Mouse (Mus musculus): ENCODE measurements around the gene Ttc41. TPM values are rescaled to one million over a fixed set of nuclear protein-coding genes. Genes with fewer than 3 reads are reported as not detected.

Gene Ttc41
- total RNA-seq, 2 experiments from 2014 or later, result 1.5 to 1.6 TPM

DNA sequence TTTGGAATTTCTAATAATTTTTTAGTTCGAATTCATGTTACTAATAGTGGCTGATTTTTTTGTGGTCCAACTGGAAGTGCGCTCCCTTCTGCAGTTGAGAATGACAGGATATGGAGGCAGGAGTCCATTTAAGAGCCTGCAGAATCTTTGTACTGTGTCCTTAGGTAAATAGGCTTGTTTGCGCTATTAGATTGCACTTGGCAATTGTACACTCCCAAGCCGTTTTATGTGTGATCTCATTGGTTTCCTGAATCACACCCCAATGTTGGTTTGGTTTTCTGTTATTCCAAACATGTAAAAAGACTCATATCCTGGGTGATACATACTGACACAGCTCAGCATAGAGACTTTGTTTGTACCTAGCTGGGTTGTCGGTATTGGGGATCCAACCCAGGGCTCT is 78.0 kb downstream of the Ttc41 start:
- DNase-seq (ENCODE audit: low spot score), result no peak

DNA sequence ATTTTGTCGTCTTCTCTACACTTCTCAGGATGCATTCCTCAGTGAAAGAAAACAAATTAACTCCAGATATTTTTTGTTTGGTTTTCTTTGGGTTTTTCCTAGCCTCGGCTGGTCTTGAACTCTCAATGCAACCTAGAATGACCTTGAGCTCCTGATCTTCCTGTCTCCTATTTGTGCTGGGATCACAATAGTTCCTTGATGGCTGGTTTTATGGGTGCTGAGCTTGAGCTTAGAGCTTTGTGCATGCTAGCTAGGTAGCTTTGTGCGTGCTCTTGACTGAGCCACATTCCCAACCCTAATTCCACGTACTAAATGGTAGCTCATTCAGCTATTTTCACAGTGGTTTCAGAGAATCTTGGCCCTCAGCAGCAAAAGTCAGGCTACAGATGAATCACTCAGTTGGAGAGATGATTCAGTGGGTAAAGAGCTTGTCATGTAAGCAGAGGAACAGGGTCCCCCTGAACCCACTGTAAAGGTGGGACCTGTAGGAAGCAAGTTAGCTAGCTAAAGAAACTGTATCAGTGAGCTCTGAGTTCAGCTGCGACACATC is 78.6 kb downstream of the Ttc41 start:
- DNase-seq (ENCODE audit: low spot score), result no peak

DNA sequence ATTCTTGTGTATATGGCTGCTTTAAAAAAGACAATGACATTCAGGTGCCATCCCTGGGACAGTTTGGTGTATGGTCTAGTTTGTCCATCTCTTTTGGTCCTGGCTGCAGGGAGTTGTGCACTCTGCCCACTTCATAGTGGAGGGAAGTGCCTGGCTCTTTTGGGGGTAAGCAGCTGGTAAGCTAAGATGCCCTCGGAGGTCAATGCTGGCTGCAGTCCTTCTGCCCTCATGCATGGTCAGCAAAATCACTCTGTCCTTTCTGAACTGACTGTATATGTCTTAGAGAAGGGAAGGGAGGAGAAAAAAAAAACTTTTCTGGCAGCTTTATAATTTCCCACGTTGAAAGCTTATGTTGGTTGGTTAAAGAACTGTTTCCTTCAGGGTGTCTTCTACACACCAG is 79.8 kb downstream of the Ttc41 start:
- DNase-seq (ENCODE audit: low spot score), result no peak

DNA sequence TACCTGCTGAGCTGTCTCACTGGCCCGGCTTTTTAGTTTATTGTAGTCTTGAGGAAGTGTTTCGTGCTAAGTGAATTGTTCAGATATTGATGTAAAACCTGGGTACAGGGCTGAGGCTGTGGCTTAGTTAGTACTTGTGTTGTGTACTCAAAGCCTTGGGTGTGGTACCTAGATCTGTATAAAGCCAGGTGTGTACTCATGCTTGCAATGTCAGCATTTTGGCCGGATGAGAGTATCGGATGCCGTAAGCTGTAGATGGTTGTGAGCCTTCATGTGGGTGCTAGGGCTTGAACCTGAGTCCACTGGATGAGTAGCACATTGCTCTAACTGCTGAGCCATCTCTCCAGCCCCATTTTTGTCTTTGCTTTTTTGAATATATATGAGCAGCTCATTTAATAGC is 80.5 kb downstream of the Ttc41 start:
- DNase-seq (ENCODE audit: low spot score), result no peak

DNA sequence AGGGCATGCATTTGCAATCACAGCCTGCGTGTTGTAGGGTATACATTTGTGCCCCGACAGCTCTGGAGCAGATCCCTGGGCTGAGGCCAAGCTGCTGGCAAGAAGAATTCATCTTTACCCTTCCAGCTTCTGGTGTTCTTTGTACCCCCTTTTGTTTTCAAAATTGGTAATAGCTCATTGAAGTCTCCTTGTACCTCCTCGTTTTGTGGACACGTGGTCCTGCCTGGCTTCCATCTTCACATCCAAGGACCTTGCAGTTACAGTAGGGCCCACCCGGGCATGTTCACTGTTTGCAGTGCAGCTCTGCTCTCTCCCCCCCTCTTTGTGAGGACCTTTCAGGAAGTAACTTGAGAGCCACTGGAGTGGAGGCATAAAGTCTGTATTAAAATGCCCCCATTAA is 82.6 kb downstream of the Ttc41 start:
- no peak for DNase-seq (ENCODE audit: low spot score)

DNA sequence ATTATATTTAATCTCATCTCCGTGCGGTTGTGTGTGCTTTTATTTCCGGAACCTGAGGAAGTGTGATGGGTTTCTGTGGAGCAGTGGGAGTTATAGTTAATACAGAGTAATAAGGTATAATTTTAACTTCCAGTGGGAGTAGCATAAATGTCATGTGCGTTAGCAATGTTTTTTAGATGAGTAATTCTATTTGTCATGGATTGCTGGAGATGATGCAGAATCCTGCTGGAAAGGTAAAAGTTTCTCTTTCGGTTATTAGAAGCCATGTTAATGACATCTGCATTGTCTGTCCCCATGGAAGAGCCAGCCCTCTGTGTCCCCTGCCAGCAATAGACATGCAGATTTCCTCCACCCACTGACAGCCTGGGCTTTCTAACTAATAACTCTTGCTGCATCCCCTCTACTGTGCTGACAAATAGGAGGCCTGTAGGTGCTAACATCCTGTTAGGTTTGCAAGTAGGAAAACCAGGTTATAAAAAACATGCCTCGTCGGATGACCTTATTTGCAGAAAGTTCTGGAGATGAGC is 83.6 kb downstream of the Ttc41 start:
- DNase-seq (ENCODE audit: low spot score), result no peak

DNA sequence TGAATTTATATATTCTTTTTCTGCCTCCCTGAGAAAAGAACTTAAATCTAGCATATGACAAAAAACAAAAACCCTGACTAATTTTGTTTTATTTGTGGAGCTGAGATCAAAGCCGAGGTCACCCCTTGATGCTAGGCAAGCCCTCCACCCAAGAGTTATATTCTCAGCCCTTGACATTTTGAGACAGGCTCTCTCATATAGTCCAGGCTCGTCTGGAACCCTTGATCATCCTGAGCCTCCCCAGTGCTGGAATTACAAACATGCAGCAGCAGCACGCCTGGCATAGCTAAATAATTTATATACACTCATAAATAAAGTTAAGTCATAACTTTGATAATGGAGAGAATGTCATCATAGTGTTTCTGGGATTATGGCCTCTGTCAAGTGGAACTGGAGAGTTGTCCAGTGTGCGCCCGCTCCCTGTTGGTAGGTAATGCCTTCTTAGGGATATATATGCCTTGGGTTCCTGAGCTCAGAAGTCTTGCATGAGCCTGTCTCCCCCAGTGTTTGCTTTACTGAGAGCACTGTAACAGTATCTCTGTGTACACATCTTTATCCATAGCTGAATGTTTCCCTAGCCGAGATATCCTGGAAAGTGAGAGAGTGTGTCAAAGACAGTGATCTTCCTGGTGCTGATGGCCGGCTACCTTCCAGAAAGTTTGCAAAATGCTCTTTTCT is 86.0 kb downstream of the Ttc41 start:
- DNase-seq (ENCODE audit: low spot score), result no peak

DNA sequence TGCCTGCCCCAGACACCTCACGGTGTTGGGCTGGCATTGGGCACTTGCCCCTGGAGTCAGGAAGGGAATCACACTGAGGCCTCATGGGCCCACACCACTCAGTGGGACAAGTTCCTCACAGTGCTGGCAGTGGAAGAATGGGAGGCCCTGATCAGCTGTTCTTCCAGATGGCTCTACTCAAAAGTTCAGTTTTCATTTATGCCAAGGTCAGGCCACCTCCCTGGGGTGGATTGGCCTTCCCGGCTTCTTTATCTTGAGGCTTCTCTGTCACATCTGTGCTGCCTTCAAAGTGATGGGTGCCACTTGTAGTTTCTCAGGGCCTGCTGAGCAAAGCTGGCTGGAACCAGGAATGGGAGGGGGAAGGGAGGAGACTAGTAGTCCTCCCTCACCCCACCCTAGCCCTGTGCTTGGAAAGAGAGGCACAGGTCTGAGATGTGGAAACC is 87.9 kb downstream of the Ttc41 start:
- no peak for DNase-seq (ENCODE audit: low spot score)

DNA sequence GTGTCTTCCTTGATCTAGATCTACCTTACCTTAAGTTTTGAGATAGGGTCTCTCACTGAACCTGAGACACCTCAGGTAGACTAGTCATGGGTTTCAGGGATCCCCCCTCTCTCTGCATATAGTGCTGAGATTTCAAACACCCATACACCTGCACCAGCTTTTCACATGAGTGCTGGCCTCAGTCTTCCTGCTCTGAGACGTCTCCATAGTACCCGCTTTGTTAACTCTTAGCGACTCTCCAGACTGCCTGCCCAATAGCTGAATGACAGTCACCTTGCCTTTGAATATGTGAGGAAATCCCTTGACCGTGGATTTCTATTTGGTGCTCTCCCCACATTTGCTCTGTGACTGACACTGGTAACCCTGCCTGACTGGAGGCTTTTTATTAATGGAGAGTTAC is 88.6 kb downstream of the Ttc41 start:
- no peak for DNase-seq (ENCODE audit: low spot score)

DNA sequence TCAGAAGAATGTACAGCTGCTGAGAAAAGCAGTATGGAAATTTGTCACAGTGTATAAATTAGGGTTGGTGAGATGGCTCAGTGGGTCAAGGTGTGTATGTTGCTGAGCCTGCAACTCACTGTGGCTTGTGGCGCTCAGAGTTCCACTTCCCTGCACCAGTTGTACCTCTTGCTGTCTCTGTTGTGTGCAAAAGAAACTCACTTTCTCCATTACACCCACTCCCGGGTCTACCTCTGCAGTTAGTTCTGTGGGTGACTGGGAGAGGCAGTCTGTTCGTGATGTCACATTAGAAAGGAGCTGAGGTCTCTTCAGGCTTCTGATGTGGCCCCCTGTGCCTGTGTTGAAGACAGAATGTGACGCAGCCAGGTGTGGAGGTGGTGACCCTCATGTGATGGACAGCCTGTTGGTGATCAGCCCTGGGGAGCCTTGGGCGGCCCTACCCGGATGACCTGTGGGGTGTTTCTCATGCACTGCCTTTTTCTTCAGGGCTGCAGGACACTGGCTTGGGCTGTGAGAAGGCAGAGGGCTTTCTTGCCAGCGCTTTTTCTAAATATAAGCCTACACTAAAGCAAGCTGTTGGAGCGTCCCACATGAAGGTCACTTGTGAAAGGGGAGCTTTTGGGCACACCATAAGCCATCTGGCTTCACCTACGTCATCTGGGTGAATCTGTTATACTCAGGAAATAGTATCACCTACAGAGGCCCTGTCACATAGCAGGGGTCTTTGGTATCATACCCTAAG is 89.4 kb downstream of the Ttc41 start:
- peak; percentile 81 for DNase-seq (ENCODE audit: low spot score)

DNA sequence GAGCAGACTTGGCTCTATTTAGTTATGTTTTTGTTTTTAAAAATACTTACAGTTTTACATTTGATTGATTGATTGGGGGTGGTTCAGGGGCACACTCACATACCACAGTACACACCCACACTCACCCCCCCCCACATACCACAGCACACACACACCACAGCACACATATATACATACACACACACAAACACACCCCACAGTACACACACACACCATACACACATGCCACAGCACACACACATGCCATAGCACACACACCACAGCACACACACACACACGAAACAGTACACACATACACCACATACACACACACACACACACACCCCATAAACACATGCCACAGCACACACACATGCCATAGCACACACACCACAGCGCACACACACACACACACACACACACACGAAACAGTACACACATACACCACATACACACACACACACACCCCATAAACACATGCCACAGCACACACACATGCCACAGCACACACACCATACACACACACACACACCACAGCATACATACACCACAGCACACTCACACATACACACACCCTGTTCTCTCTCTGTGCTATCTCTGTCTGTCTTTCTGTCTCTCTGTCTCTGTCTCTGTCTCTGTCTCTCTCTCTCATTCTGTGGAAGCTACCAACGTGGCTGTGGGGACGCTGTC is 90.6 kb downstream of the Ttc41 start:
- no peak for DNase-seq (ENCODE audit: low spot score)

DNA sequence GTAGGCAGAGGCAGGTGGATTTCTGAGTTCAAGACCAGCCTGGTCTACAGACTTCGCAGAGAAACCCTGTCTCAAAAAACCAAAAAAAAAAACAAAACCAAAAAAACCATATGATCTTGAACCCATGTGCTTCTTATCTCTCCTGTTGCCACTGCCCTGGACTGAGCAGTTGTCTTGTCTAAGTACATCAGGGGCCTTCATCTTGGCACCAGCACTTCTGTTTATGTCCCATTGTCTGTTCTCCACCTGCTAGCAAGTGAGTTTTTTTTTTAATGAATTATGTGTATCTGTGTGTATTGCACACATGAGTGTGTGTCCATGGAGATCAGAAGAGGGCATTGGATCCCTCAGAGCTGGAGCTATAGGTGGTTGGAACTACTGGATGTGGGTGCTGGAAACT is 101.8 kb downstream of the Ttc41 start:
- no peak for DNase-seq (ENCODE audit: low spot score)

DNA sequence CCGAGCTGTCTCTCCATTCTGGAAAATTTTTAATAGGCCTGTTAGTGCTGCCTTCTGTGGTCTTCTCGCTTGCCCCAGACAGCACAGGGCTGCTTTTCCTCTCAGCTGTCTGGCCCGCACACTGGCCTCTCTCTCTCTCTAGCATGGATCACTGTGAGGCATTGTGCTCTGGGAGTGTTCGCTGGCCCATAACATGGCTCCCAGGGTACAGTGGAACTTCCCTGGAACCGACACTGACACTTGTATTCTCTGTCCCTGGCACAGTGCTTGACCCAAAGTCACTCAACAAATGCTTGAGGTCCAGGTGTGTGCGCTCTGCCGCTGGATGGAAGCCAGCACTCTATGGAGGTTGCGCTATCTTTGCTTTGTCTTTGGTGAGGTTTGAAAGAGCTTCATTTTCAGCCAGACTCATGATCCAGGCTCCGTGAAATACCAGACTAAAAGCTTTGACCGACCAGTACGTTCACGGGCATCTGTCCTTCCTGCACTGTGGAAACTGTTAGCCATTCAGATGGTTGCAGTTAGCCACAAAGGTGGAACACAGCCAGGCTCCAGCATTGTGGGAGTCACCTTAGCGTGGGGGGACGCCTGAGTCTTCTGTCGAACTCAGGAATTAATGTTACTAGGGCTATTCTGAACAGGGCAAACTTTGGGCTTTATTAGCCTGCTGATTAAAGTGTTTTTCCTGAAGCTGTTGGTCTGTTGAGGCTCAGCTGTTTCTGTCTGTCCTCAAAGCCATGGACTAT is 102.6 kb downstream of the Ttc41 start:
- no peak for DNase-seq (ENCODE audit: low spot score)

DNA sequence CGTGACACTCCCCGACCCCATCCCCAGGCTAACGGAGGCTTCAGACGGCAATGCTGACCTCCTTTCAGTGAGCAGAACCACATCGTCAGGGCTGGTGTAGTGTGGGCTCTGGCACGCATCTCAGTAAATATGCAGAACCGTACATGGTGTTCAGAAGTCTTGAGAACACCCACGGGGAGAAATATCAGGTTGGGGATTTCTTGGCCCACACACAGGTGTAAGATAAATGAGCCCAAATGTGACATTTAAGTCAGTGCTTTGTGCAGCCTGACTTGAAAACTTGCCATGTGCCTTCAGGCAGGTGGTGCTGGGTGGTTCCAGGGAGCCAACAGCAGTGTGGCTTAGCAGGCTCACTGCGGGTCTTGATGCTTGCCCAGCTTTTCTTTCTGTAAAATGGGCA is 104.4 kb downstream of the Ttc41 start:
- peak; percentile 84 for DNase-seq (ENCODE audit: low spot score)

DNA sequence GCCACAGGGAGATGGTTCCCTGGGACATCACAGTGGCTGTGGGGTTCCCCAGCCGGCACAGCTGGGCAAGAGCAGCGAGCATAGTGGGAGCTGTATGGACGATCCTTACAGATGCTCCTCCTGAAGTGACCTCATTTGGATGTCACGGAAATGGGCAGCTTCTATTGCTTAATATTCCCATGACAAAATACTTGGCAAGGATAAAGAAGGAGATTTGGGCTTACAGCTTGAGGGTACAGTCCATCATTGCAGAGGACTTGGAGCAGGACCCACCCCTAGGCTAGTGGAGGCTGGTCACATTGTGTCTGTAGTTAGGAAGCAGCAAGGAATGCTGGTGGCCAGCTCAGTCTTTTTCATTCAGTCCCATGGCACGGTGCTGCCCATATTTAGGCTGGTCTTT is 105.0 kb downstream of the Ttc41 start:
- no peak for DNase-seq (ENCODE audit: low spot score)

DNA sequence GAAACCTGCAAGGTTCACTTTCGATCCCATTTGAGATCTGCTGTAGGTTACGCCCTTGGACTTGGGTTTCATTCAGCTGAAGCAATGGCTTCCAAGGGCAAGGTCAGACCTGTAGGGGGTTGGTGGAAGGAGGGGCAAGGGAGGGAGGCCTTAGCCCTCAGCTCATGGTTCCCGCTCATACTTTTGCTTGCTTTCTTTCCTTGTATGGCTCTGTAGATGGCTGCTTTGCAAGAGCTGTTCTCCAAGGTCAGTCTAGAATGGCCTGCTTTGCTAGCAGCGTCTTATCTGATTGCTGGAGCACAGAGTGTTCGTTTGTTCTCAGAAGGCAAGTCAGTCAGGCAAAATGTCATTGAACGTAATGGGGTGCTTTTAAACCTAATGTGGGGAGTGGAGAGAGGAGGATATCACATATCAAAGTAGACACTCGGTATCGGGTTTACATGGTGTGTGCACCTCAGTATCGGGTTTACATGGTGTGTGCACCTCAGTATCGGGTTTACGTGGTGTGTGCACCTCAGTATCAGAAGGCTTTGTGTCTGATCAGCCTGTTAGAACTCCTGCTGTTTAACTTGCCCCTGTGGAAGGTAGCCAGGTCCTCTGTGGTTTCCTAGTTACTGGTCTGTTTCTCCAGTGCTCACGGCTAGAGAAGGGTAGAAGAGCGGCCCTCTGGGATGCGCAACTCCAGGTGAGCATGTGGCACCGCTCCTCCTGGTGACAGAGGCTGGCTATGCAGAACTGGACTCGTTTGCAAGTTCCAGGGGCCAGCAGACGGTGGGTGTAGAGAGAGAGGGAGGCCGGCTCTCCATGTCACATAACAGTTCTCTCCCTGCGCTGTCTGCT is 108.9 kb downstream of the Ttc41 start:
- no peak for DNase-seq (ENCODE audit: low spot score)

DNA sequence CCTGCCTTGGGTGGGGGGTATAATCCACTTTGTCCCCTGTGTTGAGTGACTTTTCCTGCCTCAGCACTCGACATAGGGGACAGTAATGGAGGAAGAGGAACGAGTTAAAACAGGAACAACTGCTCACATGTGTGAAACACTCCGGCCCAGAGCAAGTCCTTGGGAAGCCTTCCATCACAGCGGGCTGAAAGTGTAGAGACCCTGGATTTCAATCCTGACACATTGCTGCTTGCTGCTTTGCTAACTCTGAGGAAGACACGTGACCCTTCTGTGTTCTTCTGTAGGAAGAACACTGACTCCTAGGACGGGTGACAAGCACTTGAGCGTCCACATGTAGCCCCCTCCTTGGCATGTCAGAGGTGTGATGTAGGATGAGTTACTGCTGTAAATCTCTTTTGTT is 109.5 kb downstream of the Ttc41 start:
- DNase-seq (ENCODE audit: low spot score), result no peak

DNA sequence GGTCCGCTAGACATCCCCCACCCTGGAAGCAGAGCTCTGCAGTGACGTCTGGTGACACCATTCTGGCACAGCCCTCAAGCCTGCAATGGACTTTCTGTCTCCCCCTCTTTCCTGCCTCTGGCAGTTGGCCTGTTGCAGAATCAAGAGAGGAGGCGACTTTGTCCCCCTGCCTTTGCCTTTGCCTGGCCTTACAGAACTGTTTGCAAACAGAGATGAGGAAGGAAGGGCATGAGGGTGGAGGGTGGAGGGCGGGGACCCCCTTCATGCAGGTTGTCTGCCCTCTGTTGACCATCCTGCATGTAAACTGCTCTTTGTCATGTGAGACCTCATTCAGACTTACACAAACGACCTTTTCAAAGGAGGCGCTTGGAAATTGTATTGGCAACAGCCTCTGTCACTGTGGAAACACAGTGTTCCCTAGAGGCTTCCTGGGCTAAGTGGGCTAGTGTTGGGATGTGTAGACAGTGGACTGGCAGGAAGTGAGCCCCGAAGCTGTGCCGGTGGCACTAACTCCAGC is 114.1 kb downstream of the Ttc41 start:
- no peak for DNase-seq (ENCODE audit: low spot score)

DNA sequence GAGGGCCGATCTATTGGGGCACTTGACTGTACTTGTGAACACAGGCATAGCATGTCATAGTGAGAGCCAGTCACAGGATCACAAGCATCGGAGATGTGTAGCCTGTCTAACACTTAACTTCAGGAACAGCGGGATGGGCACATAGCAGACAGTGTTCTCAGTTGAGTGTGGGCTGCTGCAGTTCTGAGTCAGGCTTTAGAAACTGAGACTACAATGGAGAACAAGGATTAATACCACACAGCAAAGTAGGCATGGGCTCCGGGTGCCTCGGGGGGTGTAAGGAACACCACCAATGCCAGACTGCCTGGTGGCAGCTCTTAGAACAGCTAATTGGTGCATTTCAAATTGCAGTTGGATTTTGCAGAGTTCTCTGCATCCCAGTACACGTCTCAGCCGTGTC is 115.4 kb downstream of the Ttc41 start:
- DNase-seq (ENCODE audit: low spot score), result no peak

DNA sequence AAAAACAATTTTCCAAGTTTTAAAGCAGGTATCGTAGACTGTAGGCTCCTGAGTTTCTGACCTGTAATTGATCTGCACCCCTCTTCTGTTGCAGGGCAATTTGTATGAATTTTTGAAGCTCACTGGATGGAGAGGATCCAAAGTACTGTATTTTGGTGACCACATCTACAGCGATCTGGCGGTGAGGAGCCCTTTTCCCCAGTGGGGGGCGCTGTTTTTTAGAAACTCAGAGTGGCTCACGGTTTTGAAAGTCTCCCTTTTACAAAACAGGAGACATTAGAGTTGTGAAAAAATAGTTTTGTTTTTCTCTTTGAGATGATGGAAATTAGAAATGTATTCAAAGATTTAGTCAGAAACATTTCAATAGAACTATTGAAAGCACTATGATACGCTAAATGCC is 118.5 kb downstream of the Ttc41 start:
- DNase-seq (ENCODE audit: low spot score), result no peak
